11 mouse cellular contexts compared by ENCODE assay signal in genomic region chr14:21599446-21600173, GRCm38 (mm10).
DNase-seq lines count a peak whose midpoint lies in the region; ATAC-seq and TF ChIP-seq lines count a peak whose summit lies in the region.
"Had no signal": no experiment of that assay in that cellular context is flagged by ENCODE, and none has a peak within 500 bp of the region (broad histone marks: within the 10 kb centered on the region; RNA-seq: fewer than 3 reads in every experiment).

No protein-coding gene starts in this region.

- no peaks in the 10 kb centered on the region for H3K27me3 ChIP-seq in liver, adult 2 months (ENCODE audit: control insufficient read depth, insufficient read depth, low read length)
- no peaks in the 10 kb centered on the region for H3K27me3 ChIP-seq in forebrain, embryonic 16.5 days (replicated peaks; ENCODE audit: control insufficient read depth, insufficient read depth, low read length)
- H3K27me3 ChIP-seq in intestine, postnatal 0 days (replicated peaks; ENCODE audit: control insufficient read depth, insufficient read depth, low read length) = no peaks in the 10 kb centered on the region

- no peaks in the 10 kb centered on the region for H3K9me3 ChIP-seq in forebrain, embryonic 16.5 days (ENCODE audit: control insufficient read depth, low read length)
- H3K9me3 ChIP-seq in intestine, postnatal 0 days (ENCODE audit: control insufficient read depth) = no peaks in the 10 kb centered on the region

- no peak overlapping the region for H3K4me3 ChIP-seq in liver, adult 2 months (ENCODE audit: insufficient read depth, low read depth, low read length)
- H3K4me3 ChIP-seq in forebrain, embryonic 16.5 days (replicated peaks; ENCODE audit: low read length) = no peak overlapping the region
- no peak overlapping the region for H3K4me3 ChIP-seq in intestine, postnatal 0 days (ENCODE audit: low read depth, low read length)

- peak; percentile 76 for DNase-seq in liver, adult 2 months (ENCODE audit: extremely low read depth, low read depth, low spot score)
- no peak for DNase-seq in liver
- peak; percentile 40 for DNase-seq in retina, embryonic 14.5 days (ENCODE audit: low spot score)
- DNase-seq in embryo, embryonic 10.5 days (ENCODE audit: low spot score) = no peak
- DNase-seq in urinary bladder, postnatal 10 days (ENCODE audit: low spot score) = no peak
- DNase-seq: adrenal gland, postnatal 10 days; cerebellum, adult 11-12 months; thymus, adult 2 months had no signal

- no peak overlapping the region; the same call in 1 of the 2 replicates for H3K27ac ChIP-seq in liver, adult 2 months (replicated peaks; ENCODE audit: insufficient read depth, low read depth, low read length)
- peak overlapping the region; percentile 41 for H3K27ac ChIP-seq in forebrain, embryonic 16.5 days (ENCODE audit: low read length)
- H3K27ac ChIP-seq in intestine, postnatal 0 days (ENCODE audit: low read depth, low read length) = no peak overlapping the region

- TF ChIP-seq POLR2A in liver, adult 2 months (IDR thresholded peaks at IDR 0.05; ENCODE audit: extremely low read depth, insufficient read depth, low read length) = no peak

- peaks cover 11% of the 10 kb centered on the region; the same call in 1 of the 2 replicates for H3K4me1 ChIP-seq in liver, adult 2 months (ENCODE audit: control insufficient read depth, insufficient read depth, low read length)
- peaks cover 18% of the 10 kb centered on the region for H3K4me1 ChIP-seq in forebrain, embryonic 16.5 days (replicated peaks; ENCODE audit: control insufficient read depth, insufficient read depth, low read length)
- H3K4me1 ChIP-seq in intestine, postnatal 0 days (replicated peaks; ENCODE audit: control insufficient read depth, insufficient read depth, low read length) = 0 out of 2 replicates have a peak, but pooled peaks cover 5% of the 10 kb centered on the region

- no peak overlapping the region for H3K4me2 ChIP-seq in forebrain, embryonic 16.5 days (ENCODE audit: low read length)
- H3K4me2 ChIP-seq in intestine, postnatal 0 days (replicated peaks; ENCODE audit: low read depth) = no peak overlapping the region

- H3K9ac ChIP-seq in liver, adult 2 months (ENCODE audit: low read depth, low read length) = no peak overlapping the region
- H3K9ac ChIP-seq in forebrain, embryonic 16.5 days (replicated peaks; ENCODE audit: low read depth, low read length) = no peak overlapping the region
- H3K9ac ChIP-seq in intestine, postnatal 0 days (ENCODE audit: low read depth, low read length) = no peak overlapping the region

- 59% methylated on average over 9 of the region's 9 CpGs for WGBS in liver, adult 2 months
- 7% methylated on average over 9 of the region's 9 CpGs for WGBS in forebrain, embryonic 16.5 days
- WGBS in intestine, postnatal 0 days = 39% methylated on average over 9 of the region's 9 CpGs

- H3K79me2 ChIP-seq in liver, adult 2 months (ENCODE audit: control insufficient read depth, insufficient read depth, low read length) = peaks cover 13% of the 10 kb centered on the region

- ATAC-seq in forebrain, embryonic 16.5 days = peak; percentile 66
- ATAC-seq in intestine, postnatal 0 days = peak; percentile 60; the same call in 1 of the 2 replicates
- no peak for ATAC-seq in megakaryocyte-erythroid progenitor cell, adult 5-6 weeks (replicated peaks; ENCODE audit: low FRiP score, low TSS enrichment, poor library complexity, severe bottlenecking)

- no peak for TF ChIP-seq CTCF in liver, adult 2 months (IDR thresholded peaks at IDR 0.05; ENCODE audit: low read depth, low read length)
- TF ChIP-seq CTCF in intestine, postnatal 0 days (IDR thresholded peaks at IDR 0.05; ENCODE audit: low read depth) = no peak

- no peaks in the 10 kb centered on the region for H3K36me3 ChIP-seq in liver, adult 2 months (ENCODE audit: control insufficient read depth, insufficient read depth, low read length)
- no peaks in the 10 kb centered on the region for H3K36me3 ChIP-seq in forebrain, embryonic 16.5 days (ENCODE audit: control insufficient read depth, insufficient read depth)
- H3K36me3 ChIP-seq in intestine, postnatal 0 days (ENCODE audit: control insufficient read depth, insufficient read depth) = no peaks in the 10 kb centered on the region

Comparison
In these comparisons a context has a peak if more than half of its experiments do, and no peak if none do; other contexts are left out.
1. DNase-seq: peak in liver, adult 2 months (single experiment) and retina, embryonic 14.5 days (single experiment); none in liver (single experiment), embryo, embryonic 10.5 days (single experiment) and urinary bladder, postnatal 10 days (single experiment).